Mouse (Mus musculus): ENCODE measurements around the gene Gm9008.
"Not testable (repeated sequence)": the region's sequence is repeated elsewhere in the genome, so short reads cannot be mapped to it uniquely, and the experiment has no call there.

The Gm9008 gene

GRCm38 (mm10) chr6:76497054-76497835 lies at the start of gene Gm9008:
TSS of gene Gm9008 (minus strand) at chr6:76497784.
- in situ Hi-C loops (cut with MboI; ENCODE audit: unreplicated experiment in 2 of 2): not testable (repeated sequence)

GRCm38 (mm10) chr6:76521975-76522641 lies 24.5 kb upstream of the Gm9008 start:
- in situ Hi-C loops (cut with MboI; ENCODE audit: unreplicated experiment in 2 of 2): no loop called here

- in situ Hi-C loops (cut with MboI; ENCODE audit: unreplicated experiment in 2 of 2): no loop called here
These were observed 12.6 kb upstream of the Gm9008 start for GRCm38 (mm10) chr6:76510200-76510599.

- in situ Hi-C loops (cut with MboI; ENCODE audit: unreplicated experiment in 2 of 2): not testable (repeated sequence)
These were observed 1.2 kb downstream of the Gm9008 start for GRCm38 (mm10) chr6:76496335-76496734.

GRCm38 (mm10) chr6:76468194-76468593 lies 29.4 kb downstream of the Gm9008 start:
- in situ Hi-C loops (cut with MboI; ENCODE audit: unreplicated experiment in 2 of 2): no loop called here

All from v-Abl transformed pro-B cells (cell line).